In genomic region chr2:11869983-11870382, GRCm38 (mm10) we compare ENCODE assay signal across 8 mouse cellular contexts.
DNase-seq lines count a peak whose midpoint lies in the region; ATAC-seq and TF ChIP-seq lines count a peak whose summit lies in the region.
"Had no signal": no experiment of that assay in that cellular context is flagged by ENCODE, and none has a peak within 500 bp of the region (broad histone marks: within the 10 kb centered on the region; RNA-seq: fewer than 3 reads in every experiment).

No protein-coding gene starts in this region.

- H3K4me1 ChIP-seq in intestine, postnatal 0 days (replicated peaks; ENCODE audit: control insufficient read depth, insufficient read depth, low read length): no peaks in the 10 kb centered on the region
- H3K4me1 ChIP-seq in intestine, embryonic 16.5 days (ENCODE audit: control insufficient read depth, insufficient read depth, low read length): no peaks in the 10 kb centered on the region
- no peaks in the 10 kb centered on the region for H3K4me1 ChIP-seq in midbrain, postnatal 0 days (ENCODE audit: insufficient read depth, low read length)
- H3K4me1 ChIP-seq in midbrain, embryonic 10.5 days: no peaks in the 10 kb centered on the region

- peak; percentile 56 for TF ChIP-seq CTCF in intestine, postnatal 0 days (IDR thresholded peaks at IDR 0.05; ENCODE audit: low read depth)
- TF ChIP-seq CTCF in midbrain, postnatal 0 days (IDR thresholded peaks at IDR 0.05): peak; percentile 67

- ATAC-seq in intestine, postnatal 0 days: no peak
- no peak for ATAC-seq in intestine, embryonic 16.5 days
- no peak for ATAC-seq in midbrain, postnatal 0 days (ENCODE audit: low FRiP score)
- ATAC-seq in granulocyte monocyte progenitor cell, adult 5-6 weeks (replicated peaks; ENCODE audit: poor library complexity, severe bottlenecking): peak; percentile 46; the same call in 1 of the 2 replicates

- no peak overlapping the region for H3K9ac ChIP-seq in intestine, postnatal 0 days (ENCODE audit: low read depth, low read length)
- no peak overlapping the region for H3K9ac ChIP-seq in intestine, embryonic 16.5 days (ENCODE audit: low read depth, low read length)
- no peak overlapping the region for H3K9ac ChIP-seq in midbrain, postnatal 0 days (replicated peaks; ENCODE audit: low read length, poor library complexity, severe bottlenecking)

- WGBS in intestine, postnatal 0 days: 32% methylated on average over 2 of the region's 2 CpGs
- WGBS in intestine, embryonic 16.5 days: 34% methylated on average over 2 of the region's 2 CpGs
- WGBS in midbrain, postnatal 0 days: 37% methylated on average over 2 of the region's 2 CpGs
- WGBS in midbrain, embryonic 10.5 days: 48% methylated on average over 2 of the region's 2 CpGs

- peak; percentile 32 for DNase-seq in midbrain, postnatal 0 days (ENCODE audit: low spot score)
- no peak for DNase-seq in midbrain, embryonic 10.5 days (ENCODE audit: low spot score)
- DNase-seq in right cerebral cortex, adult 18-20 months: no peak
- DNase-seq in layer of hippocampus, adult 9-10 months (ENCODE audit: low spot score): no peak
- DNase-seq: thymus, postnatal 36 days had no signal

- H3K4me2 ChIP-seq in intestine, postnatal 0 days (replicated peaks; ENCODE audit: low read depth): no peak overlapping the region
- H3K4me2 ChIP-seq in intestine, embryonic 16.5 days (ENCODE audit: low read depth, low read length): no peak overlapping the region
- H3K4me2 ChIP-seq in midbrain, postnatal 0 days (ENCODE audit: low read depth, low read length, poor library complexity, severe bottlenecking): no peak overlapping the region

- H3K36me3 ChIP-seq in intestine, postnatal 0 days (ENCODE audit: control insufficient read depth, insufficient read depth): no peaks in the 10 kb centered on the region
- H3K36me3 ChIP-seq in intestine, embryonic 16.5 days (ENCODE audit: control insufficient read depth, insufficient read depth, low read length): no peaks in the 10 kb centered on the region
- no peaks in the 10 kb centered on the region for H3K36me3 ChIP-seq in midbrain, postnatal 0 days (ENCODE audit: insufficient read depth, low read length)
- H3K36me3 ChIP-seq in midbrain, embryonic 10.5 days: no peaks in the 10 kb centered on the region

- H3K4me3 ChIP-seq in intestine, postnatal 0 days (ENCODE audit: low read depth, low read length): no peak overlapping the region
- no peak overlapping the region for H3K4me3 ChIP-seq in intestine, embryonic 16.5 days (ENCODE audit: low read length)
- H3K4me3 ChIP-seq in midbrain, postnatal 0 days (ENCODE audit: low read depth, low read length): no peak overlapping the region
- no peak overlapping the region for H3K4me3 ChIP-seq in midbrain, embryonic 10.5 days

- no peaks in the 10 kb centered on the region for H3K9me3 ChIP-seq in intestine, postnatal 0 days (ENCODE audit: control insufficient read depth)
- H3K9me3 ChIP-seq in intestine, embryonic 16.5 days (ENCODE audit: control insufficient read depth, low read length): peaks cover 4% of the 10 kb centered on the region
- no peaks in the 10 kb centered on the region for H3K9me3 ChIP-seq in midbrain, postnatal 0 days (ENCODE audit: low read length)
- peaks cover 7% of the 10 kb centered on the region for H3K9me3 ChIP-seq in midbrain, embryonic 10.5 days (replicated peaks)

- no peak overlapping the region for H3K27ac ChIP-seq in intestine, postnatal 0 days (ENCODE audit: low read depth, low read length)
- no peak overlapping the region for H3K27ac ChIP-seq in intestine, embryonic 16.5 days (ENCODE audit: low read length)
- H3K27ac ChIP-seq in midbrain, postnatal 0 days (ENCODE audit: low read depth, low read length): no peak overlapping the region
- no peak overlapping the region for H3K27ac ChIP-seq in midbrain, embryonic 10.5 days (replicated peaks)

- no peaks in the 10 kb centered on the region for H3K27me3 ChIP-seq in intestine, postnatal 0 days (replicated peaks; ENCODE audit: control insufficient read depth, insufficient read depth, low read length)
- no peaks in the 10 kb centered on the region for H3K27me3 ChIP-seq in intestine, embryonic 16.5 days (replicated peaks; ENCODE audit: control insufficient read depth, insufficient read depth, low read length)
- no peaks in the 10 kb centered on the region for H3K27me3 ChIP-seq in midbrain, postnatal 0 days (ENCODE audit: insufficient read depth, low read length)
- no peaks in the 10 kb centered on the region for H3K27me3 ChIP-seq in midbrain, embryonic 10.5 days (ENCODE audit: low read depth, poor library complexity, severe bottlenecking)
